Mouse (Mus musculus) limb, embryonic 10.5 days (tissue): ENCODE results near the gene Rorb. TPM values are rescaled to one million over a fixed set of nuclear protein-coding genes. Genes with fewer than 3 reads are reported as not detected.

Experiments
- DNase-seq: peaks from one replicate; pipeline ENCODE4 v3.0.0-alpha.2; 2017; ENCODE audit warnings: low spot score
- H3K27ac ChIP-seq: fragments of 300-500 bp; sonication (generic); 2 replicates; pipeline ENCODE4 v1.5.1; 2016; ENCODE audit warnings: mild to moderate bottlenecking
- H3K27me3 ChIP-seq: fragments of 300-500 bp; sonication (generic); 2 replicates; pipeline ENCODE4 v1.6.1; 2016; ENCODE audit warnings: low read depth, mild to moderate bottlenecking; ENCODE audit not compliant: poor library complexity, severe bottlenecking
- H3K36me3 ChIP-seq: fragments of 300-500 bp; sonication (generic); 2 replicates; pipeline ENCODE4 v1.6.1; 2016; ENCODE audit warnings: mild to moderate bottlenecking, moderate library complexity
- H3K4me1 ChIP-seq: fragments of 300-500 bp; sonication (generic); 2 replicates; pipeline ENCODE4 v1.6.1; 2016
- H3K4me3 ChIP-seq: fragments of 300-500 bp; sonication (generic); 2 replicates; pipeline ENCODE4 v1.5.1; 2016; ENCODE audit warnings: mild to moderate bottlenecking, moderate library complexity
- H3K9me3 ChIP-seq: fragments of 300-500 bp; sonication (generic); replicated peaks from 2 replicates; pipeline ENCODE4 v1.6.1; 2016; ENCODE audit warnings: mild to moderate bottlenecking
- WGBS: fragments of 180-500 bp; shearing (Covaris S2); methylation state at CpG from one replicate; pipeline ENCODE4 v1.1.7; 2016; 5-methylcytosine and 5-hydroxymethylcytosine counted together
- polyA plus RNA-seq: library from polyadenylated mRNA; unstranded; fragments of >200 nt; fragmentation: Nextera tagmentation; extraction: Ambion mirVana; gene quantifications from 2 replicates; pipeline ENCODE4 v1.2.1, GENCODE M21; 2016

Gene Rorb
- polyA plus RNA-seq, 1 experiment from 2014 or later = 0.36 TPM

- H3K4me1 ChIP-seq = no peaks in the 10 kb centered on the region
- H3K27ac ChIP-seq = no peak overlapping the region
- DNase-seq = no peak
- no peaks in the 10 kb centered on the region for H3K9me3 ChIP-seq
- no peaks in the 10 kb centered on the region for H3K27me3 ChIP-seq
- 87% methylated on average over 7 of the region's 7 CpGs for WGBS
- no peak overlapping the region for H3K4me3 ChIP-seq
- no peaks in the 10 kb centered on the region for H3K36me3 ChIP-seq
Observed at GRCm38 (mm10) chr19:19089427-19089826, 21.6 kb downstream of the Rorb start.

- no peak for DNase-seq
- 77% methylated on average over 8 of the region's 8 CpGs for WGBS
- H3K27me3 ChIP-seq = no peaks in the 10 kb centered on the region
- H3K9me3 ChIP-seq = no peaks in the 10 kb centered on the region
- no peak overlapping the region for H3K4me3 ChIP-seq
- H3K4me1 ChIP-seq = no peaks in the 10 kb centered on the region
- no peaks in the 10 kb centered on the region for H3K36me3 ChIP-seq
- H3K27ac ChIP-seq = no peak overlapping the region
Observed at GRCm38 (mm10) chr19:19077880-19078279, 33.1 kb downstream of the Rorb start.

DNA sequence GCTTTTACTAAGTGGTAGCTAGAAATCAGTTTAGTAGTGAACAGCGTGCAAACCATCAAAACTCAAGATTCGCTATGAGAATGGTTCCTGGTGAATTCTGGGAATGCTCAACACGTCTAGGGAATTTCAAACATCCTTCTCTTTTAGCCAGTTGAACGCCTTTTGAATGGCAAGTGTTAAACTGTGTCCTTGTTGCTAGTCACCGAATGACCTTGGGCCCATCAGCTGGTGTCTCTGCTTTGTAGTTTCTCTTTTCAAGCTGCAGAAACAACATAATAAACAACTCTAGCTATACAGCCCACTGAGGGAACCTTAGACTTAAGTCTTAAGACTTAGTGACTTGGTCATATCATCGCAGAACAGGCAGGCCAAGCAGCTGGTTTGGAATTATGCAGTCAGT is 36.2 kb downstream of the Rorb start:
- DNase-seq = no peak
- H3K27me3 ChIP-seq = no peaks in the 10 kb centered on the region
- H3K4me3 ChIP-seq = no peak overlapping the region
- no peaks in the 10 kb centered on the region for H3K9me3 ChIP-seq
- WGBS = 89% methylated on average over 6 of the region's 6 CpGs
- no peaks in the 10 kb centered on the region for H3K4me1 ChIP-seq
- H3K36me3 ChIP-seq = no peaks in the 10 kb centered on the region
- no peak overlapping the region for H3K27ac ChIP-seq

GRCm38 (mm10) chr19:19058710-19059398 is 52.1 kb downstream of the Rorb start:
- Histone ChIP-seq H3K36me3 (no peaks in the 10 kb centered on the region), H3K27ac (no peak overlapping the region), H3K9me3 (no peaks in the 10 kb centered on the region), H3K4me3 (no peak overlapping the region), H3K4me1 (peaks cover 6% of the 10 kb centered on the region; the same call in 1 of the 2 replicates), H3K27me3 (no peaks in the 10 kb centered on the region)
- 50% methylated on average over 10 of the region's 10 CpGs for WGBS
- DNase-seq = no peak

DNA sequence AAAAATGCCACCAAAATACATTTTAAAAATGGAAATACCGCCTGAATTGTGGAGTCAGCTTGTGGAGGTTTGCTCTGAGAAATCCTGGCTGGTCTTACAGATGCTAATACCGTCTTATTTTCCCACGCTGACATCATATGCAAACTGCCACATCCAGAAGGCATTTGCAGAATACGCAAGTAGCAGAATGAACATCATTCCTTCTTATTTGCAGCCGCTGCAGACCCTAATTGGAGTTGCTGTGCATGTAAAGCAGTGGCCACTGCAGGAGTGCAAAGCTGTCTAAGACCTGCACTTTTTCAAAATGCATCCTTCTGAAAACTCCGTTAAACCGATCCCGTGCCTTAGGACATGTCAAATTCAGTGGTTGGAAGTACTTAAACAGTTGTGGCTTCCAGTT is 52.8 kb downstream of the Rorb start:
- Histone ChIP-seq H3K4me1 (peaks cover 6% of the 10 kb centered on the region; the same call in 1 of the 2 replicates), H3K9me3 (no peaks in the 10 kb centered on the region), H3K4me3 (no peak overlapping the region), H3K27ac (no peak overlapping the region), H3K27me3 (no peaks in the 10 kb centered on the region), H3K36me3 (no peaks in the 10 kb centered on the region)
- 88% methylated on average over 8 of the region's 8 CpGs for WGBS
- no peak for DNase-seq

- no peak for DNase-seq
Observed at GRCm38 (mm10) chr19:19043138-19043537, 67.9 kb downstream of the Rorb start.

DNA sequence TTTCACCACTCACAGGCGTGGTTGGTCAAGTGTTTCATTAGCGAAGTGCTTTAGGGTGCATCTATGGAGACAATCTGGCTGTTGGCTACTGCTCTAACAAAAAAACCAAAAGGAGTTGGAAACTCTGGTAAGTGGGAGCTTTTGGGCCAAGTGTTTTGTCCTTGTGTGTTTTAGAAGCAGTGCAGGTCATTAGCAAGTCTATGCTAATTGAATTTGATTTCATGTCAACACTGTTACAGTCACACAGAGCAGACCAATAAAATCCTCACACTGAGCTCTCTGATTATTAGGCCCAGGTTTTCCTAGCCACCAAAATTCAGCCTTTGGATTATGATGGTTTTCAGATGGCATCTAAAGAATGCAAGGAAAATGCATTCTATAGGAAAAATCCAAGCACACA is 70.2 kb downstream of the Rorb start:
- no peak for DNase-seq
- Histone ChIP-seq H3K4me1 (peaks cover 26% of the 10 kb centered on the region), H3K27me3 (no peaks in the 10 kb centered on the region), H3K27ac (no peak overlapping the region), H3K36me3 (no peaks in the 10 kb centered on the region), H3K9me3 (no peaks in the 10 kb centered on the region), H3K4me3 (no peak overlapping the region)
- 29% methylated on average over 2 of the region's 2 CpGs for WGBS

More at GRCm38 (mm10) chr19:19043138-19043537, 67.9 kb downstream of the Rorb start:
- Histone ChIP-seq H3K9me3 (no peaks in the 10 kb centered on the region), H3K4me3 (no peak overlapping the region), H3K27ac (no peak overlapping the region), H3K27me3 (no peaks in the 10 kb centered on the region), H3K4me1 (peaks cover 26% of the 10 kb centered on the region), H3K36me3 (no peaks in the 10 kb centered on the region)
- 59% methylated on average over 2 of the region's 2 CpGs for WGBS

- Histone ChIP-seq H3K36me3 (no peaks in the 10 kb centered on the region), H3K4me3 (no peak overlapping the region), H3K4me1 (no peaks in the 10 kb centered on the region), H3K9me3 (no peaks in the 10 kb centered on the region), H3K27ac (no peak overlapping the region), H3K27me3 (no peaks in the 10 kb centered on the region)
- WGBS = 87% methylated on average over 5 of the region's 5 CpGs
- no peak for DNase-seq
Observed at GRCm38 (mm10) chr19:19034482-19035315, 76.3 kb downstream of the Rorb start.

GRCm38 (mm10) chr19:19033974-19034373 is 77.0 kb downstream of the Rorb start:
- Histone ChIP-seq H3K4me3 (no peak overlapping the region), H3K36me3 (no peaks in the 10 kb centered on the region), H3K27ac (no peak overlapping the region), H3K27me3 (no peaks in the 10 kb centered on the region), H3K4me1 (no peaks in the 10 kb centered on the region), H3K9me3 (no peaks in the 10 kb centered on the region)
- DNase-seq = no peak
- WGBS = 84% methylated on average over 3 of the region's 3 CpGs

DNA sequence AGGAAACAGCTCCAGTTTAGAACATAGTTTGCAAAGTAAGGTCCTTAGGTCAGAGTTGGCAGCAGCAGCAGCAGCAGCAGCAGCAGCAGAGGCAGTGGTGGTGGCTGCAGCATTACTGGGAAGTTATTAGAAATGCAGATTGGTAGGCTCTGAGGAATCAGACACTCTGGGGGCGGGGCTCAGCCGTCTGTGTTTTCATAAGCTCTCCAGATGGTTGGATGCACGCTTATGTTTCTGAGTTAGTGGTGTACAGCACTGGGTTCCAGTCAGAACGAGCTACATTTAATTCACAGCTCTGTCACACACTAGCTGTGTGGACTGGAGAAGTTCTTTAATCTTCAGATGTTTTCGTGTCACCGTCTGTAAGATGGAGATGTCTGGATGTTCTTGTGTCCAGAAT is 105.9 kb downstream of the Rorb start:
- Histone ChIP-seq H3K4me1 (peaks cover 21% of the 10 kb centered on the region), H3K27ac (no peak overlapping the region), H3K9me3 (no peaks in the 10 kb centered on the region), H3K36me3 (no peaks in the 10 kb centered on the region), H3K4me3 (no peak overlapping the region), H3K27me3 (no peaks in the 10 kb centered on the region)
- WGBS = 69% methylated on average over 6 of the region's 6 CpGs
- peak; percentile 38 for DNase-seq

GRCm38 (mm10) chr19:19004023-19004656 is 106.9 kb downstream of the Rorb start:
- WGBS = 49% methylated on average over 9 of the region's 11 CpGs
- H3K27ac ChIP-seq = no peak overlapping the region
- peaks cover 21% of the 10 kb centered on the region for H3K4me1 ChIP-seq
- H3K9me3 ChIP-seq = no peaks in the 10 kb centered on the region
- no peaks in the 10 kb centered on the region for H3K27me3 ChIP-seq
- H3K36me3 ChIP-seq = no peaks in the 10 kb centered on the region
- peak; percentile 33 for DNase-seq
- H3K4me3 ChIP-seq = no peak overlapping the region

DNA sequence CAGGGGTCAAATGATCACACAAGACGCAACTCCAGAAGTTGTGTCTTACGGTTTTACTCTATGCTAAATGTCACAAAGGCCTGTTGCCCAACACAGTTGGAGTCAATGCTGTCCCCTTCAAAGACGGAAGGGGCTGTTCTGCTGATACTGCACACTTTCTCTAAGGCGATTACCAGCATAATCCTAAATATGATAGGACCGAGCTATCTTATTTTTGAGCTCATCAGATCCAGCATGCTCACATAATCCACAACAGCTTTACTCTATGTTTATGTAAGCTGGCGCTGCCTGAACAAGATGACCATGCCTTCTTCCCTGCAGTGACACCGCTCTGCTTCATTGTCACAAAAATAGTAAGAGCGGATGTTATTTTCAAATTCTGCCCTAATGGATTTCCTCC is 112.0 kb downstream of the Rorb start:
- H3K27me3 ChIP-seq = no peaks in the 10 kb centered on the region
- DNase-seq = no peak
- H3K4me3 ChIP-seq = no peak overlapping the region
- H3K36me3 ChIP-seq = no peaks in the 10 kb centered on the region
- no peak overlapping the region for H3K27ac ChIP-seq
- WGBS = 93% methylated on average over 8 of the region's 8 CpGs
- H3K4me1 ChIP-seq = peaks cover 6% of the 10 kb centered on the region
- no peaks in the 10 kb centered on the region for H3K9me3 ChIP-seq

DNA sequence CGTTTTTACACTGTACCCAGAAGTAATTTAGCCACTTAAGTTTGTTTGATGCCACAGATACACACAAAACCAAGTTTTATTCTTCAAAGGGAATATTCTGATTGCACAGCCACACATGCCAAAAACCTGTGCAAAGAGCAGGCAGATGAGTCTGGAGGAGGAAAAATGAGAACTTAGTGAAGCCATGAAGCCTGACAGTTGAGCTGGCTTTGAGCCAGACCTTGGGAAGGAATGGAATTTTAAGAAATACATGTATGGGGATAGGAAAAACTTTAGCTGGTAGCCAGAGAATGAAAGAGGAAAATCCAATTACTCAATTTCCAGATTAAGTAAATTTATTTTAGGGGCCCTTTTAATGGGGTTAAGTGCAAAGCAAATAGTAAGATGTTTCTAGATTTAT is 113.3 kb downstream of the Rorb start:
- Histone ChIP-seq H3K27me3 (no peaks in the 10 kb centered on the region), H3K27ac (no peak overlapping the region), H3K36me3 (no peaks in the 10 kb centered on the region), H3K9me3 (no peaks in the 10 kb centered on the region), H3K4me1 (no peaks in the 10 kb centered on the region), H3K4me3 (no peak overlapping the region)
- WGBS = 84% methylated on average over 1 of the region's 1 CpGs
- no peak for DNase-seq
